Mouse (Mus musculus): ENCODE results near the gene Epb41l1. TPM values are rescaled to one million over a fixed set of nuclear protein-coding genes. Genes with fewer than 3 reads are reported as not detected.

The Epb41l1 gene
- total and polyA plus RNA-seq, 2 experiments from 2014 or later, result 0.45 to 28.2 TPM

DNA sequence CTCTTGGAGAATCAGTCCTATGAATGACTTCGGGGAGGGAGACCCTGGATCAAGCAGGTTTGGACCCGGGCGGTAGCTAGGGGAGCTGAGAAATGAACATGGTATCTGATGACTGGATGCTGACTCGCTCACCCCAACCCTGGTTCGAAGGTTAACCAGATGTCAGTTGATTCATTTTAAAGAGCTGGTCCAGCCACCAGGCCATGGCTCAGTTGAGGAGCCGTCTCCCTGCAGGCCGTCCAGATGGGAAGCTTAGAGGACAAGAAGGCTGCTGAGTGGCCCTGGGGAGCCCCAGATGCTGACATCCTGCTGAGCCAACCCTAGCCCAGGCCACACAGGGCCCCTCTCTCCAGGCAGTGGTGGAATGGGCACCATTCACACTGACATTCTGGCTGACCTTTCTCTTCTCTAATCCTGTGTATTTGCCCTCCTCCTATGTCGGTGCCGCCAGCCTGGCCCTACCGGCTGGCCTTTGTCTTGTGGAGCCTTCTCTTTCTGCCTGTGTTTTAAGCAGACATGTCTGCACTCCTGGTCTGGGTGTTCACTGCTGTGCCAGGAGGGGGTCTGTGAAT lies 67.0 kb downstream of the Epb41l1 start:
- Histone ChIP-seq H3K27ac (ENCODE audit: low read depth) (no peak overlapping the region), H3K27me3 (ENCODE audit: control insufficient read depth, insufficient read depth, low read length) (no peaks in the 10 kb centered on the region), H3K9ac (replicated peaks; ENCODE audit: low read depth, low read length) (no peak overlapping the region), H3K9me3 (replicated peaks; ENCODE audit: control insufficient read depth, low read length) (no peaks in the 10 kb centered on the region), H3K4me1 (ENCODE audit: control insufficient read depth, insufficient read depth) (0 out of 2 replicates have a peak, but pooled peaks cover 5% of the 10 kb centered on the region), H3K4me2 (ENCODE audit: low read depth, low read length) (no peak overlapping the region), H3K4me3 (ENCODE audit: low read depth, low read length) (no peak overlapping the region), H3K36me3 (replicated peaks; ENCODE audit: control insufficient read depth, insufficient read depth, low read length) (no peaks in the 10 kb centered on the region)
- DNase-seq (ENCODE audit: low spot score) (no peak), ATAC-seq (ENCODE audit: insufficient read depth, low read depth) (no peak)
- WGBS, result 71% methylated on average over 10 of the region's 10 CpGs
- TF ChIP-seq EP300 (IDR thresholded peaks at IDR 0.05; ENCODE audit: low read depth), result no peak

- H3K36me3 ChIP-seq (replicated peaks; ENCODE audit: control insufficient read depth, insufficient read depth, low read length), result no peaks in the 10 kb centered on the region
- peak; percentile 17; the same call in 1 of the 2 replicates for ATAC-seq (ENCODE audit: insufficient read depth, low read depth)
- no peak overlapping the region for H3K4me3 ChIP-seq (ENCODE audit: low read depth, low read length)
- no peaks in the 10 kb centered on the region for H3K9me3 ChIP-seq (replicated peaks; ENCODE audit: control insufficient read depth, low read length)
- no peak for DNase-seq (ENCODE audit: low spot score)
- H3K9ac ChIP-seq (replicated peaks; ENCODE audit: low read depth, low read length), result no peak overlapping the region
- TF ChIP-seq CTCF (IDR thresholded peaks at IDR 0.05; ENCODE audit: low read depth) (no peak), EP300 (IDR thresholded peaks at IDR 0.05; ENCODE audit: low read depth) (no peak)
- H3K27ac ChIP-seq (ENCODE audit: low read depth), result no peak overlapping the region
- no peaks in the 10 kb centered on the region for H3K27me3 ChIP-seq (ENCODE audit: control insufficient read depth, insufficient read depth, low read length)
- whole genome bisulfite sequencing, result 77% methylated on average over 8 of the region's 8 CpGs
- H3K4me1 ChIP-seq (ENCODE audit: control insufficient read depth, insufficient read depth), result 0 out of 2 replicates have a peak, but pooled peaks cover 5% of the 10 kb centered on the region
- H3K4me2 ChIP-seq (ENCODE audit: low read depth, low read length), result no peak overlapping the region
These were observed 67.6 kb downstream of the Epb41l1 start for GRCm38 (mm10) chr2:156488166-156488814.

DNA sequence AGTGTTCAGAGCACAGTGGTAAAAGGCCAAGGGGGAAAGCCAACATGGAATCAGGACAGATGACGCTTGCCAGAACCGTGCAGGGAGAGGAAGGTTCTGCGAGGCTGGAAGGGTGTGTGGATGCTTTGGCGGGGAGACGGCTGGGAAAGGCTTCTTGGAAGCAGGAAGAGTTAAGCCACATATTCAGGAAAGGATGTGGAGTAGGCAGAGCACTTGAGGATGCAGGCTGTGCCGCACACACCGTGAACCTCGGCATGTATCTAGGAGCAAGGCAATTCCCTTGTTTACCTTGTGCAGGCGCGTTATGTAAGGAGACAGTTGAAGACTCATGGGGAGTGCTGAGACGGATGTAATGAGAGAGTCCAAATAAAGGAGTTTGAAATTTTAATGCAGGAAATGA lies 69.5 kb downstream of the Epb41l1 start:
- no peaks in the 10 kb centered on the region for H3K36me3 ChIP-seq (replicated peaks; ENCODE audit: control insufficient read depth, insufficient read depth, low read length)
- H3K4me1 ChIP-seq (ENCODE audit: control insufficient read depth, insufficient read depth), result 0 out of 2 replicates have a peak, but pooled peaks cover 5% of the 10 kb centered on the region
- H3K4me3 ChIP-seq (ENCODE audit: low read depth, low read length), result no peak overlapping the region
- WGBS, result 25% methylated on average over 11 of the region's 11 CpGs
- TF ChIP-seq EP300 (IDR thresholded peaks at IDR 0.05; ENCODE audit: low read depth) (no peak), CTCF (IDR thresholded peaks at IDR 0.05; ENCODE audit: low read depth) (no peak)
- H3K9me3 ChIP-seq (replicated peaks; ENCODE audit: control insufficient read depth, low read length), result no peaks in the 10 kb centered on the region
- ATAC-seq (ENCODE audit: insufficient read depth, low read depth) (0 out of 2 replicates have a peak, but pooled peaks have one; percentile 39), DNase-seq (ENCODE audit: low spot score) (peak; percentile 9)
- no peak overlapping the region for H3K9ac ChIP-seq (replicated peaks; ENCODE audit: low read depth, low read length)
- H3K4me2 ChIP-seq (ENCODE audit: low read depth, low read length), result peak overlapping the region; percentile 5
- H3K27me3 ChIP-seq (ENCODE audit: control insufficient read depth, insufficient read depth, low read length), result no peaks in the 10 kb centered on the region
- no peak overlapping the region for H3K27ac ChIP-seq (ENCODE audit: low read depth)

- no peak overlapping the region for H3K27ac ChIP-seq (ENCODE audit: low read depth)
- no peak overlapping the region for H3K9ac ChIP-seq (replicated peaks; ENCODE audit: low read depth, low read length)
- no peak for TF ChIP-seq CTCF (IDR thresholded peaks at IDR 0.05; ENCODE audit: low read depth)
- no peak for TF ChIP-seq EP300 (IDR thresholded peaks at IDR 0.05; ENCODE audit: low read depth)
- no peak for DNase-seq (ENCODE audit: low spot score)
- no peak overlapping the region for H3K4me3 ChIP-seq (ENCODE audit: low read depth, low read length)
- WGBS, result 77% methylated on average over 5 of the region's 5 CpGs
- no peaks in the 10 kb centered on the region for H3K27me3 ChIP-seq (ENCODE audit: control insufficient read depth, insufficient read depth, low read length)
- no peaks in the 10 kb centered on the region for H3K9me3 ChIP-seq (replicated peaks; ENCODE audit: control insufficient read depth, low read length)
- H3K4me1 ChIP-seq (ENCODE audit: control insufficient read depth, insufficient read depth), result 0 out of 2 replicates have a peak, but pooled peaks cover 5% of the 10 kb centered on the region
- no peak for ATAC-seq (ENCODE audit: insufficient read depth, low read depth)
- H3K4me2 ChIP-seq (ENCODE audit: low read depth, low read length), result no peak overlapping the region
- H3K36me3 ChIP-seq (replicated peaks; ENCODE audit: control insufficient read depth, insufficient read depth, low read length), result no peaks in the 10 kb centered on the region
These were observed 71.1 kb downstream of the Epb41l1 start for GRCm38 (mm10) chr2:156491796-156492195.

DNA sequence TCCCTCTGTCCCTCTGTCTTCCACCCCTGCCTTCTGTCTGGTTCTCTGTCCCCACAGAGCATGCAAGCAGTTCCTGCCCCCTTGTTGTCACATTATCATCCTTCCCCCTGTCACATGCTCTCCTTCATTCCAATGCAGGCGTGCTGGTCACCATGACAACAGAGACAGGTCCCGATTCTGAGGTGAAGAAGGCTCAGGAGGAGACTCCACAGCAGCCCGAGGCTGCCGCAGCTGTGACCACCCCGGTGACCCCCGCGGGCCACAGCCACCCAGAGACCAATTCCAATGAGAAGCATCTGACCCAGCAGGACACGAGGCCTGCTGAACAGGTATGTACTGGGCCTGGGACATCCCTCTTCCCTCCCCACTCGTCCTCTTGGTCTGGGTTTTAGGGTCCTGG lies 73.1 kb downstream of the Epb41l1 start:
- WGBS, result 53% methylated on average over 9 of the region's 9 CpGs
- Histone ChIP-seq H3K9ac (replicated peaks; ENCODE audit: low read depth, low read length) (no peak overlapping the region), H3K27me3 (ENCODE audit: control insufficient read depth, insufficient read depth, low read length) (no peaks in the 10 kb centered on the region), H3K4me1 (ENCODE audit: control insufficient read depth, insufficient read depth) (0 out of 2 replicates have a peak, but pooled peaks cover 5% of the 10 kb centered on the region), H3K4me3 (ENCODE audit: low read depth, low read length) (no peak overlapping the region), H3K4me2 (ENCODE audit: low read depth, low read length) (no peak overlapping the region), H3K36me3 (replicated peaks; ENCODE audit: control insufficient read depth, insufficient read depth, low read length) (no peaks in the 10 kb centered on the region), H3K9me3 (replicated peaks; ENCODE audit: control insufficient read depth, low read length) (no peaks in the 10 kb centered on the region), H3K27ac (ENCODE audit: low read depth) (no peak overlapping the region)
- no peak for DNase-seq (ENCODE audit: low spot score)
- no peak for ATAC-seq (ENCODE audit: insufficient read depth, low read depth)
- TF ChIP-seq CTCF (IDR thresholded peaks at IDR 0.05; ENCODE audit: low read depth) (no peak), EP300 (IDR thresholded peaks at IDR 0.05; ENCODE audit: low read depth) (no peak)
